Mouse (Mus musculus) midbrain, embryonic 10.5 days (tissue): ENCODE measurements around the gene Sptssa. TPM values are rescaled to one million over a fixed set of nuclear protein-coding genes. Genes with fewer than 3 reads are reported as not detected.

Experiments used
- DNase-seq: peaks from one replicate; pipeline ENCODE4 v3.0.0-alpha.2; 2017; ENCODE audit warnings: low spot score
- H3K27ac ChIP-seq: fragments of 300-500 bp; sonication (generic); replicated peaks from 2 replicates; pipeline ENCODE4 v1.5.1; 2016; ENCODE audit warnings: mild to moderate bottlenecking
- H3K27me3 ChIP-seq: fragments of 300-500 bp; sonication (generic); 2 replicates; pipeline ENCODE4 v1.6.1; 2016; ENCODE audit warnings: low read depth, mild to moderate bottlenecking; ENCODE audit not compliant: poor library complexity, severe bottlenecking
- H3K36me3 ChIP-seq: fragments of 300-500 bp; sonication (generic); 2 replicates; pipeline ENCODE4 v1.6.1; 2016; ENCODE audit warnings: mild to moderate bottlenecking, moderate library complexity
- H3K4me1 ChIP-seq: fragments of 300-500 bp; sonication (generic); 2 replicates; pipeline ENCODE4 v1.6.1; 2016
- H3K4me3 ChIP-seq: fragments of 300-500 bp; sonication (generic); 2 replicates; pipeline ENCODE4 v1.5.1; 2016; ENCODE audit warnings: mild to moderate bottlenecking, moderate library complexity
- H3K9me3 ChIP-seq: fragments of 300-500 bp; sonication (generic); replicated peaks from 2 replicates; pipeline ENCODE4 v1.6.1; 2016; ENCODE audit warnings: mild to moderate bottlenecking
- WGBS: fragments of 180-500 bp; shearing (Covaris S2); methylation state at CpG from one replicate; pipeline ENCODE4 v1.1.7; 2016; 5-methylcytosine and 5-hydroxymethylcytosine counted together
- microRNA counts: library from miRNA; unstranded; fragments of <30 nt; microRNA quantifications from one replicate; lab custom pipeline; 2017
- microRNA-seq: library from miRNA; unstranded; fragments of <30 nt; microRNA quantifications from one replicate; pipeline ENCODE4, GENCODE M21; 2017
- polyA plus RNA-seq: library from polyadenylated mRNA; unstranded; fragments of >200 nt; fragmentation: Nextera tagmentation; extraction: Ambion mirVana; gene quantifications from 2 replicates; pipeline ENCODE4 v1.2.1, GENCODE M21; 2016

The Sptssa gene
- polyA plus RNA-seq, 1 experiment from 2014 or later, result 179 TPM

DNA sequence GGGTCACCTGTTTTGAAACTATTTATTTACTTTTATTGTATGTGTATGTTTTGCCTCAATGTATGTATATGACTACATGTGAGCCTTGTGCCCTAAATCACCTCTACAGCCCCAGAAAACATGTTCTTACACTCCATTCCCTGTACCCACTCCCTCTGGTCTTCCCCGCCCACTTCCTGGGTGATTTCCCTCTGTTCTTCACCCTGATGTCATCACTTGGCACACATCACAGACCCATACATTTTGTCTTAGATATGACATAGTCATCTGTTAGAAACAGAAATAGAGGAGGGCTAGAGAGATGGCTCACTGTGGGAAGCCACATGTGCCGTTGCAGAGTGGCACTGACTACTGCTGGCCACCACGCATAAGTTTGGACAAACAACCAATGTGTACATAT, 58.0 kb downstream of the Sptssa start:
- DNase-seq, result no peak
- no peaks in the 10 kb centered on the region for H3K27me3 ChIP-seq
- H3K4me3 ChIP-seq, result no peak overlapping the region
- H3K36me3 ChIP-seq, result no peaks in the 10 kb centered on the region
- H3K4me1 ChIP-seq, result no peaks in the 10 kb centered on the region
- no peak overlapping the region for H3K27ac ChIP-seq
- 93% methylated on average over 3 of the region's 3 CpGs for WGBS
- peaks cover 7% of the 10 kb centered on the region; the same call in 1 of the 2 replicates for H3K9me3 ChIP-seq

DNA sequence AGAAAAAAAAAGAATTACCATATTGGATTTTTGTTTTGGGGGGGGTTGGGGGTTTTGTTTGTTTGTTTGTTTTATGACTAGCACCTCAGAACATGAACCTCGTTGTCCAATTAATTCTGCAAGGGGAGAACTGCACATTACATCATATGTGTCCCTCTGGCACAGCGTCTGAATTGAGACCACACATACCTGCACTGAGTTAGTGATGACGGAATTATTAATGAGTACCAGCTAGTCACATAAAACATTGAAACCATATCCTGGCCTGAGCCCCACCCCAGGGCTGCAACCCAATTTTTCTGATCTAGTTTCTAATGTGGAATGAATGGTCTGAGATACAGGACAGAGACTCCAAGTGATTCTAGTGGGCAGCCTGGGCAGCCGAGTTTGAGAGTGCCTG, 59.7 kb downstream of the Sptssa start:
- H3K9me3 ChIP-seq, result peaks cover 7% of the 10 kb centered on the region; the same call in 1 of the 2 replicates
- DNase-seq, result no peak
- WGBS, result 88% methylated on average over 4 of the region's 4 CpGs
- no peak overlapping the region for H3K27ac ChIP-seq
- H3K4me1 ChIP-seq, result no peaks in the 10 kb centered on the region
- H3K27me3 ChIP-seq, result no peaks in the 10 kb centered on the region
- H3K36me3 ChIP-seq, result no peaks in the 10 kb centered on the region
- no peak overlapping the region for H3K4me3 ChIP-seq

MicroRNA genes within 50 kb of the gene (microRNA counts, 519-probe panel; counts per million panel counts)
- not detected for microRNA mmu-miR-1892 (lab: Ali Mortazavi, UCI)

Small RNA genes within 50 kb of the gene (microRNA-seq; reads per million reads assigned to microRNA genes)
- not detected for gene Mir1892

Other genes starting within 250 kb of the Sptssa start
- gene Eapp, start 39.3 kb upstream of the Sptssa start, polyA plus RNA-seq, result 71.0 and 73.0 TPM in 2 replicates
- gene Snx6, start 139.1 kb upstream of the Sptssa start, polyA plus RNA-seq, result 196 and 202 TPM in 2 replicates
- gene Cfl2, start 206.3 kb upstream of the Sptssa start, polyA plus RNA-seq, result 196 and 221 TPM in 2 replicates